Mouse (Mus musculus) ovary, adult 10 weeks (tissue): Measurements from ENCODE around the gene Trmt1. TPM values are rescaled to one million over a fixed set of nuclear protein-coding genes. Genes with fewer than 3 reads are reported as not detected.

Source experiments
- polyA plus RNA-seq: library from polyadenylated mRNA; stranded (reverse); fragments of 350-450 nt; fragmentation: Illumina TruSeq; extraction: RNeasy Lipid Tissue Mini Kit (QIAGEN cat#74804); gene quantifications from one replicate; pipeline ENCODE4 v1.2.3, GENCODE M21; 2014

Trmt1 gene
- 10.8 TPM for polyA plus RNA-seq

DNA sequence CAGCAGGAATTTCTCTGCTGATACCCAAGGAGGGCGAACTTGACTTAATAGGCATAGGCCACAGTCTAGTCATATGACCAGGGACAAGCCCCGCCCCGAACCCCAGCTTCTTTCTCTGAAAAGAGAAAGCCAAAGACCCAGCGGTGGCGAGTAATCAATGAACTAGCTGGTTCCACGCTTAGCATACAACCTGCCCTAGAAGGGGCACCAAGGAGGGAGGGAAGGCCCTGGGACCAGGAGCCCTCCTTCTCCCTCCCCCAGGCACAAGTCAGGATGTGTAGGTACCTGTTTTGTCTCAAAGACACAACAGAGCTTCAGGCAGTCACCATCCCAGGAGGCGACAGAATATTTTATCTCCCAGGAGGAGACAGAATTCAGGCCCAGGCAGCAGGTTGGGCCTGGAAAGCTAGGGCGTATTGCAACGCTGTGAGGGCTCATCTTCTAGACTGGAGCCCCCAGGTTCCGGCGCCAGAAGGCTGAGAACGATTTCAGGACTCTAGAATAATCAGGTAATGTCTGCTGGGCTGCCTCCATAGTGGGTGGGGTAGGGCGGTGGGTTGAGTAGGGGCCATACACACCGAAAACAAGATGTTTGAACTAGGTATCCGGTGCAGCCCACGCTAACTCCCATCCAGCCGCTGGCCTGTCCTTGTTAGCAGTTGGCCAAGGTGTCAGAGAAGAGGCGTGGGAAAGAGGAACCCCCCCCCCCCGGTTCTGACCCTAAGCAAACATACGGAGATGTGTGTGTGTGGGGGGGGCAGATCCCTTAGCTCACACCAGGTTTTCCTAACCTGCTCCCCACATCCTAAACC is at the start of gene Trmt1:
TSS of gene Trmt1 (plus strand) at position 117 of the 812 bp plus-strand sequence.

DNA sequence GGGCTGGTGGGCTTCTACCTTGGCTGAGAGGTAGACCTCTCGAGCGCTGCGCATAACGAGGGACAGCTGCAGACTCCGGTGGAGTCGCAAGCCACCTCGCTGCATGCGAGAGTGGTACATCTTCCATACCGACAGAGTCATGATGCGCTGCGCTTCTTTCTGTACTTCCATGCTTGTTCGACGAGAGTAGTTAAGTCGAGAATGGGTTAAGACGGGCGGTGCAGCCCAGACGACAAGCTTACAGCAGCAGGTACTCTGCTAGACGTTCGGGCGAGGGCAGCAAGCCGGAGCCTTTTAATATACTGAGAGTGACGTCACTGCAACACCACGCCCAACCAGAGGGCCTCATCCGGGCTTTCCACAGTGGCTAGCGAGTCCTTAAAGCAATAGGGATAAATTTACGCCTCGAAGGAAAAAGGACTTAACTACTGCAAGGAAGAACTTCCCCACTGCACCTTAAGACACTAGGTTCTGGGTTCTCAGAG is 23.5 kb upstream of the Trmt1 start, which contains the start of gene Ier2:
TSS of gene Ier2 (minus strand) at position 272 of the 485 bp plus-strand sequence.

DNA sequence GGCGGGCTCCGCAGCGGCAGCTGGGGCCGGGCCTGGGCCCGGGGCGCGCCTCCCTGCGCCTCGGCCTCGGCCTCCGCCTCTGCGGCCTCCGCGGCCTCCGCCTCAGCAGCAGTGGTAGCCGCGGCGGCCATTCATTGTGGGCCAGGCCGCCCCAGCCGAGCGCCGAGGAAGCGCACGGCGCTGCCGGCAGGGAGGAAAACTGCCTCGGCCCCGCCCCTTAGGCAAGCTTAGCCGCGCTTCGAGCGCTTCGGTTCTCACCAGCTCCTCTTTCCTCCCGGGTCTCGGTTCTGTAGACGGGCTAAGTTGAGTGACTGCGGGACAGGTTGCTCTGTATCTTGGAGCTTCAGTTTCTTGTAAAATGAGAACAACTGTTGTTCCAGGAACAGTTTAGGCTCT is 1.6 kb downstream of the Trmt1 start, which contains the start of gene Nacc1:
TSS of gene Nacc1 (minus strand) at position 158 of the 396 bp plus-strand sequence.

DNA sequence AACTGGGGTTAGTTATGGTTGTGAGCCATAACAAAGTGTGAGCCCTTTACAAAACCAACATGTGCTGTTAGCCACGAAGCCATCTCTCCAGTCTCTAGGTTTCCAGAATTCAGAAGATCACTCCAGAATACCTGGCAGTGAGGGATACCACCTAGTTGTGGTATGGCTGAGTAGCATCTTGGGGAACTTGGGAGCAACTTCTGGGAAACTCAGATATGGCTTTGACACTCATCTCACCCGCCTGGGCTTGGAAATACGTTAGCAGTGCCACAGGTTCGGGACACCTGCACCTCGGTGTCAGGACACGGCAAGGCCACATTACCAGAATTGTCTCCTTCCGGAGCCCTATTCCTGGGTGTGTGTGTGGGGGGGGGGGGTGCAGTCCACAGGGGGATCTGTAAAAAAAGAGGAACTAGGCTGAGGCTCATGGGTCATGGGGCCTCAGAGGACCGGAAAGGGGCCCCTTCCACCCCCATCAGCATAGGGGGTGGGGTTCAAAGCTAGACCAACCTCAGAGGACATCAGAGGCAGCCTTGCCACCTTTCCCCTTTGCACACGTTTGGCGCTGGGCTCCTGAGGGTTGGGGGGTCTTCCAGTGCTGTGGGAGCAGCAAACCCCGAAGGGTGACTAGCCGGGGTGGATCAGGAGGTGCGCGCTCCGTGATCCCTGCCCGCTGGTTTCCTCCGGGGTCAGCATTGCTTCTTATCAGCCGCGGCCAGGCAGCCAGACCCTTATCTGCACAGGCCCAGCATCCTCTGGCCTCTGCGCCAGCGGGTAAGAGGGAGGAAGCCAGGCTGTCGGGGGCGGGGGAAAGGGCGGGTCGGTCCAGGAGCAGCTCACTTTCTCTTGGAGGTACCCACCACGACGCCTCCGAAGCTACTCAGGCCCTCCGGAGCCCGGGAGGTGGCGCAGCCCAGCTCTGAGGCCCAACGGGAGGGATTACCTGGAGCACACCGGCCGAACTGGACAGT is 15.1 kb downstream of the Trmt1 start, which contains the start of gene Lyl1:
TSS of gene Lyl1 (plus strand) at position 517 of the 971 bp plus-strand sequence.

DNA sequence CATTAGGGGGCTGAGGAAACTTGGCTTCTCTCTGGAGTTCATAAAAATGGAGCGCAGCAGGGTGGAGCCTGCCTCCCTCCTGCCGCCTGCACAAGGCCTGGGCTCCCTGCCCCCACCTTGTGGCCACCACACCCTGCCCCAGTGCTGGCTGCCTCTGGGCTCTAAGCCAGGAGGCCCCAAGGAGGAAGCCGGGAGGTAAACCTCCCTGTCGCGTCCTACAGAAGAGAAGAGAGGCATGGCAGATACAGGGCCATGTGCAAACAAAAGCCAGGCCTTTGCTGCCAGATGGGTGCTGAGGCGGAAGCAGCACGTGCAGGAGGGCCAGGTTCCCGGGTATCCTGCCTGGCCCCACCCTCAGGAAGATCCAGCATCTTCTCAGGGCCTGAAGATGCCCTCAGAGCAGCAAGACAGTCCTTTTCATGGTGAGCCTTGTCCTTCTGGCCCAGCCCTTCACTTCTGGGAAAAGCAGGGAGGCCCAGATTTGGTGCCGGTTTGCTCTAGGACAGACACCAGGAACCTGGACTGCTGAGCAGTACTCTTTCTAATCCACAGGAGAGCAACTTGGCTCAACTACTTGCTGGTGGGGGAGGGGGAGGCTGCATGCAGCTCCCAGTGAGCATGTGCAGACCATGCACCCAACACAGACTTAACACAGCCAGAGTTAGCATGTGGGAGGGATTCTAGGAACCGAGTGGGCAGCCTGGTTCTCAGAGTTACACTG is 36.9 kb downstream of the Trmt1 start, which contains the start of gene G430095P16Rik:
TSS of gene G430095P16Rik (plus strand) at position 158 of the 721 bp plus-strand sequence.

Other genes starting within 250 kb of the Trmt1 start
- 2.1 TPM for gene Ier2, start 23.5 kb upstream of the Trmt1 start, polyA plus RNA-seq
- 2.3 TPM for gene Nacc1, start 1.6 kb downstream of the Trmt1 start, polyA plus RNA-seq
- gene Lyl1, start 15.2 kb downstream of the Trmt1 start, polyA plus RNA-seq = not detected
- gene G430095P16Rik, start 36.7 kb downstream of the Trmt1 start, polyA plus RNA-seq = not detected
- 44.0 TPM for gene Nfix, start 114.0 kb downstream of the Trmt1 start, polyA plus RNA-seq
- gene Dand5, start 136.5 kb downstream of the Trmt1 start, polyA plus RNA-seq = 2.4 TPM
- 1.1 TPM for gene Gadd45gip1, start 145.2 kb downstream of the Trmt1 start, polyA plus RNA-seq
- gene Rad23a, start 154.4 kb downstream of the Trmt1 start, polyA plus RNA-seq = 3.2 TPM
- gene Calr, start 160.6 kb downstream of the Trmt1 start, polyA plus RNA-seq = 1,005 TPM
- 4.1 TPM for gene Farsa, start 170.7 kb downstream of the Trmt1 start, polyA plus RNA-seq
- 32.4 TPM for gene Syce2, start 185.8 kb downstream of the Trmt1 start, polyA plus RNA-seq
- 32.8 TPM for gene Gcdh, start 207.6 kb downstream of the Trmt1 start, polyA plus RNA-seq
- gene Klf1, start 215.6 kb downstream of the Trmt1 start, polyA plus RNA-seq = not detected
- 2.5 TPM for gene Dnase2a, start 222.3 kb downstream of the Trmt1 start, polyA plus RNA-seq